Mouse (Mus musculus): ENCODE data around the gene Serpinc1.

- TF ChIP-seq POLR2A (IDR thresholded peaks at IDR 0.05; ENCODE audit: insufficient read depth, low read length), result no peak
- no peak for TF ChIP-seq CTCF (IDR thresholded peaks at IDR 0.05; ENCODE audit: low read depth, low read length)
- no peak for TF ChIP-seq EP300 (IDR thresholded peaks at IDR 0.05; ENCODE audit: insufficient read depth, low read depth, low read length)
Observed at GRCm38 (mm10) chr1:160981337-160981736, 3.0 kb downstream of the Serpinc1 start.

Measured in ES-Bruce4 (cell line).